Mouse (Mus musculus) forebrain, embryonic 16.5 days (tissue): ENCODE data around the gene Fgf6. TPM values are rescaled to one million over a fixed set of nuclear protein-coding genes. Genes with fewer than 3 reads are reported as not detected.

Source experiments
- ATAC-seq: fragments of 200-750 bp; cut with Nextera tagmentation; 2 replicates; pipeline ENCODE4 v1.8.0; 2017; ENCODE audit warnings: mild to moderate bottlenecking, moderate library complexity
- H3K27ac ChIP-seq: fragments of 300-500 bp; sonication (generic); 2 replicates; pipeline ENCODE4 v1.5.1; 2014; ENCODE audit warnings: low read length, control low read depth
- H3K27me3 ChIP-seq: fragments of 300-500 bp; sonication (generic); replicated peaks from 2 replicates; pipeline ENCODE4 v1.6.1; 2014; ENCODE audit warnings: low read length; ENCODE audit not compliant: control insufficient read depth, insufficient read depth
- H3K36me3 ChIP-seq: fragments of 300-500 bp; sonication (generic); 2 replicates; pipeline ENCODE4 v1.6.1; 2014; ENCODE audit not compliant: control insufficient read depth, insufficient read depth
- H3K4me1 ChIP-seq: fragments of 300-500 bp; sonication (generic); replicated peaks from 2 replicates; pipeline ENCODE4 v1.6.1; 2014; ENCODE audit warnings: low read length; ENCODE audit not compliant: control insufficient read depth, insufficient read depth
- H3K4me2 ChIP-seq: fragments of 300-500 bp; sonication (generic); 2 replicates; pipeline ENCODE4 v1.6.1; 2014; ENCODE audit warnings: mild to moderate bottlenecking, low read length, control low read depth
- H3K4me3 ChIP-seq: fragments of 300-500 bp; sonication (generic); replicated peaks from 2 replicates; pipeline ENCODE4 v1.5.1; 2014; ENCODE audit warnings: mild to moderate bottlenecking, low read length, control low read depth
- H3K9ac ChIP-seq: fragments of 300-500 bp; sonication (generic); replicated peaks from 2 replicates; pipeline ENCODE4 v1.6.1; 2014; ENCODE audit warnings: low read depth, low read length, control low read depth
- H3K9me3 ChIP-seq: fragments of 300-500 bp; sonication (generic); 2 replicates; pipeline ENCODE4 v1.6.1; 2016; ENCODE audit warnings: low read length; ENCODE audit not compliant: control insufficient read depth
- WGBS: fragments of 180-500 bp; shearing (Covaris S2); extraction: QIAGEN DNeasy Blood & Tissue Kit; methylation state at CpG from one replicate; pipeline ENCODE4 v1.1.7; 2014; 5-methylcytosine and 5-hydroxymethylcytosine counted together
- polyA plus RNA-seq: library from polyadenylated mRNA; unstranded; fragments of >200 nt; fragmentation: Nextera tagmentation; extraction: Ambion mirVana; gene quantifications from 2 replicates; pipeline ENCODE4 v1.2.1, GENCODE M21; 2015

Fgf6 gene
- polyA plus RNA-seq, 1 experiment from 2014 or later, result not detected

GRCm38 (mm10) chr6:127011947-127012535, 3.3 kb upstream of the Fgf6 start:
- ATAC-seq, result no peak
- 69% methylated on average over 13 of the region's 13 CpGs for WGBS
- H3K4me3 ChIP-seq, result no peak overlapping the region
- no peak overlapping the region for H3K4me2 ChIP-seq
- H3K4me1 ChIP-seq, result no peaks in the 10 kb centered on the region
- no peak overlapping the region for H3K9ac ChIP-seq
- H3K27ac ChIP-seq, result no peak overlapping the region
- H3K36me3 ChIP-seq, result no peaks in the 10 kb centered on the region
- no peaks in the 10 kb centered on the region for H3K27me3 ChIP-seq
- H3K9me3 ChIP-seq, result no peaks in the 10 kb centered on the region

DNA sequence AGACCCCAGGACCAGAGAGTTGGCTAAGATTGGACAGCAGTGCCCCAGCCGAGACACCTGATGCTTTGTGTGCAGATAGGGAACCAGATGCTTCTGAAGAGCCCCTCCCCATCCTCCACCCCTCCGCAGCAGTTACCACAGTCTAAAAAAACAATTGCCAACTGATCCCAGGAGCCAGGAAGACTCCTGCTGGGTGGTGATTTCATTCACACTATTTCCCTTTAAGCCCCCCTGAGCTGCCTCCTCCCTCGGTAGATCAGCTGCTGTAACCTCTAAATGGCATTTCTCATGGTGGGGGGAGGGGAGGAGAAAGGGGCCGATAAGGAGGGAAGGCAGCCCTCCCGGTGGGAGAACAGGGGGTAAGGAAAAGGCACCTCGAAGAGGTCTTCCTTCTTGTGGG, 3.9 kb downstream of the Fgf6 start:
- Histone ChIP-seq H3K9me3 (no peaks in the 10 kb centered on the region), H3K4me3 (no peak overlapping the region), H3K4me1 (0 out of 2 replicates have a peak, but pooled peaks cover 2% of the 10 kb centered on the region), H3K4me2 (no peak overlapping the region), H3K27me3 (no peaks in the 10 kb centered on the region), H3K27ac (no peak overlapping the region), H3K9ac (no peak overlapping the region), H3K36me3 (no peaks in the 10 kb centered on the region)
- ATAC-seq, result no peak
- 6% methylated on average over 6 of the region's 6 CpGs for WGBS

- Histone ChIP-seq H3K9me3 (no peaks in the 10 kb centered on the region), H3K27me3 (no peaks in the 10 kb centered on the region), H3K4me3 (no peak overlapping the region), H3K36me3 (no peaks in the 10 kb centered on the region), H3K4me1 (0 out of 2 replicates have a peak, but pooled peaks cover 2% of the 10 kb centered on the region), H3K4me2 (no peak overlapping the region), H3K27ac (no peak overlapping the region), H3K9ac (no peak overlapping the region)
- WGBS, result 12% methylated on average over 13 of the region's 13 CpGs
- no peak for ATAC-seq
These were observed 5.0 kb downstream of the Fgf6 start for GRCm38 (mm10) chr6:127020431-127020830.

- no peak for ATAC-seq
- H3K27me3 ChIP-seq, result no peaks in the 10 kb centered on the region
- H3K36me3 ChIP-seq, result no peaks in the 10 kb centered on the region
- no peaks in the 10 kb centered on the region for H3K9me3 ChIP-seq
- no peak overlapping the region for H3K9ac ChIP-seq
- WGBS, result 78% methylated on average over 7 of the region's 7 CpGs
- H3K4me1 ChIP-seq, result 0 out of 2 replicates have a peak, but pooled peaks cover 2% of the 10 kb centered on the region
- H3K27ac ChIP-seq, result no peak overlapping the region
- no peak overlapping the region for H3K4me2 ChIP-seq
- H3K4me3 ChIP-seq, result no peak overlapping the region
These were observed 9.4 kb downstream of the Fgf6 start for GRCm38 (mm10) chr6:127024836-127025235.

DNA sequence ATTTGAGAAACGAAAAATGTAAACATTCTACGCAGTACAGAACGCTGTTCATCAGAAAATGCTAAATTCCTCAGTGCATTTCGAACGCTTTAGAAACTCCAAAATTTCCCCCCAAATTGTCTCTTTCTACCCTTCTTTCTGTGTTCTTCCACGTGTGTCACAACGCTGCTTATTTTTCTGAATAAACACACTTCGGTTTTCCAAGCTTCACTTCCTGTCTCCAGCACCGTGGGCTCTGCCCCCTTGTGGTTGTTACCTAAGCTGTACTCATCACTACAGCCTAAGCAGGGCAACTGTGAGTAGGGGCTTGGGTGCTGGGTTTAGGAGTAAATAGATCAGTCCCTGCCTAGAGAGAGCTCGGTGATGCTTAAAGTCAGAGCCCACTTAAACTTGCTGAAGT, 19.4 kb downstream of the Fgf6 start:
- no peaks in the 10 kb centered on the region for H3K27me3 ChIP-seq
- H3K4me1 ChIP-seq, result no peaks in the 10 kb centered on the region
- no peaks in the 10 kb centered on the region for H3K9me3 ChIP-seq
- H3K4me3 ChIP-seq, result 0 out of 2 replicates have a peak overlapping the region, but pooled peaks have one; percentile 7
- no peaks in the 10 kb centered on the region for H3K36me3 ChIP-seq
- peak overlapping the region; percentile 28; the same call in 1 of the 2 replicates for H3K4me2 ChIP-seq
- 39% methylated on average over 10 of the region's 10 CpGs for WGBS
- no peak for ATAC-seq
- H3K9ac ChIP-seq, result no peak overlapping the region
- no peak overlapping the region for H3K27ac ChIP-seq

DNA sequence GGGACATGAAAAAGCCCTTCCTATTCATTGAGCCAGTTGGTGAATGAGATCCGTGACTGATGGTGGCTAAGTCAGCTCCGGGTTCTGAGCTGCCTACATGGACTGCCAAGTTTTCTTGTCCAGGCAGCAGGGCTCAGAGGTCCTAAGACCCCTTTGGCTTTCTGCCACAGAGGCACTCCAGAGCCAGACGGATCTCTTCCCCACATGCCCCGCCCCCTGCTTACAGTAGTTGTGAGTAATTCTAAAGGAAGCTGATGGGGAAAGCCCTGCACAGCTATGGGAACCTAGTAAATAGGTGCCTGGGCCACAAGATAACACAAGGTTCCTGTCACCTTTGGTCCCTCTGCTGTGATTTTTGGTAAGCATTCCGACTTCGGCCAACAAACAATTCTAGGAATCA, 29.5 kb downstream of the Fgf6 start:
- Histone ChIP-seq H3K9me3 (no peaks in the 10 kb centered on the region), H3K27ac (no peak overlapping the region), H3K4me1 (no peaks in the 10 kb centered on the region), H3K4me2 (no peak overlapping the region), H3K27me3 (no peaks in the 10 kb centered on the region), H3K36me3 (no peaks in the 10 kb centered on the region), H3K9ac (no peak overlapping the region), H3K4me3 (no peak overlapping the region)
- ATAC-seq, result no peak
- WGBS, result 59% methylated on average over 6 of the region's 6 CpGs

DNA sequence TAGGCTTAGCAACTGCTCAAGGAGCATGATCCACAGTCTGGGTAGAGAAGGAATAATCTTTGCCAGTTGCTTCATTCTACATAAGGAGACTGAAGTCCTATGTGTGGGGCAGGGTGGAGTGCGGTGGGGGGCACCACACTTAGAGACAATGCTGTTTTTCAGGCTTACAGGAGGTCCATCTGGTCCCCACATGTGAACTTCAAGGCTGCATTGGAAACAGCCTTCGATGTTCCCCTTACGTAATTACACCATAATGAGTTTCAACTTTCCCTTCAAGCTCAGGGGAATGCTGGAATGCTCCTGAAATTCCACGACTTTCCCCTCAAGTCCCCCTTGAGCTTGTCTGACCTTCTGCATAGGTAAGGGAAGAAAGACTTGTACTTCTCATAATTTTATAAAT, 35.5 kb downstream of the Fgf6 start:
- ATAC-seq, result no peak
- Histone ChIP-seq H3K27ac (no peak overlapping the region), H3K27me3 (no peaks in the 10 kb centered on the region), H3K9ac (no peak overlapping the region), H3K4me2 (no peak overlapping the region), H3K9me3 (no peaks in the 10 kb centered on the region), H3K4me3 (no peak overlapping the region), H3K36me3 (no peaks in the 10 kb centered on the region), H3K4me1 (no peaks in the 10 kb centered on the region)
- WGBS, result 74% methylated on average over 4 of the region's 4 CpGs

DNA sequence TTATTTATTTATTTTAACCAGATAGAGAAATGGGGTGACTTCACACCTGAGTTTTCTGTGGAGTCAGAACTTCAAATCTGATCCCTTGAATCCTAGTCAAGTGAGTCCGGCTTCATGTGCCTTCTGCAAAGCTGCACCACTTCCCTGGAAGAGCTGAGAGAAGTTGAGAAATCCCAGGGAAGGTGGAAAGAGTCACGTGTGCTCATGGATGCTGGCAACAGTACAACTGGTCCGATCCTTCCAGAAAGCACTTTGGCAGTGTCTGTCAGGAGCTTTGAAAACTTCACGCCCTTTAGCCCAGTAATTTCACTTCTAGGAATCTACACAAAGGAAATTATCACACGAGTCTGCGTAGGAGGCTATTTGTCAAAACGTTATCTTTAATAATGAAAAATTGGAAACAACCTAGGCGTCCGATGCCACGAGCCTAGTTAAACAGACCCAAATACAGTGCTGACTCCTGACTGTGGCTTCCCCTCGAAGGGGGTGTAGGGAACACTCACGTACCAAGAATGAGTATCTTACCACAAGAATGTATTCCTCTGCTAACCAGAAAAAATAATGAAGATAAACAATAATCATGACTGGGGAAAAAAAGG, 41.7 kb downstream of the Fgf6 start:
- H3K4me3 ChIP-seq, result no peak overlapping the region
- no peaks in the 10 kb centered on the region for H3K9me3 ChIP-seq
- no peaks in the 10 kb centered on the region for H3K36me3 ChIP-seq
- H3K27me3 ChIP-seq, result no peaks in the 10 kb centered on the region
- no peak overlapping the region for H3K4me2 ChIP-seq
- 62% methylated on average over 12 of the region's 12 CpGs for WGBS
- ATAC-seq, result no peak
- H3K9ac ChIP-seq, result no peak overlapping the region
- no peaks in the 10 kb centered on the region for H3K4me1 ChIP-seq
- no peak overlapping the region for H3K27ac ChIP-seq

- no peaks in the 10 kb centered on the region for H3K9me3 ChIP-seq
- H3K4me2 ChIP-seq, result no peak overlapping the region
- no peaks in the 10 kb centered on the region for H3K36me3 ChIP-seq
- 85% methylated on average over 4 of the region's 4 CpGs for WGBS
- no peak for ATAC-seq
- H3K9ac ChIP-seq, result no peak overlapping the region
- H3K4me1 ChIP-seq, result no peaks in the 10 kb centered on the region
- H3K27ac ChIP-seq, result no peak overlapping the region
- no peak overlapping the region for H3K4me3 ChIP-seq
- no peaks in the 10 kb centered on the region for H3K27me3 ChIP-seq
These were observed 44.6 kb downstream of the Fgf6 start for GRCm38 (mm10) chr6:127059975-127060374.
